Mouse (Mus musculus): ENCODE results near the gene Gm29797. TPM values are rescaled to one million over a fixed set of nuclear protein-coding genes. Genes with fewer than 3 reads are reported as not detected.

Gm29797 gene
- polyA plus RNA-seq, 1 experiment from 2014 or later = not detected

Other genes with a start within 250 kb of the Gm29797 start
- gene Zbtb46, start 197.6 kb upstream of the Gm29797 start, polyA plus RNA-seq (2016; fragmentation: Nextera tagmentation; extraction: Ambion mirVana) = 15.5 and 16.9 TPM in 2 replicates
- 0.12 TPM in 1 of 2 replicates, not detected in the other for gene Abhd16b, start 163.8 kb upstream of the Gm29797 start, polyA plus RNA-seq (2016; fragmentation: Nextera tagmentation; extraction: Ambion mirVana)
- 93.4 and 95.8 TPM in 2 replicates for gene Tpd52l2, start 159.9 kb upstream of the Gm29797 start, polyA plus RNA-seq (2016; fragmentation: Nextera tagmentation; extraction: Ambion mirVana)
- 43.6 and 45.0 TPM in 2 replicates for gene Dnajc5, start 136.5 kb upstream of the Gm29797 start, polyA plus RNA-seq (2016; fragmentation: Nextera tagmentation; extraction: Ambion mirVana)
- 30.7 and 32.7 TPM in 2 replicates for gene Uckl1, start 72.1 kb upstream of the Gm29797 start, polyA plus RNA-seq (2016; fragmentation: Nextera tagmentation; extraction: Ambion mirVana)
- 45.6 and 48.2 TPM in 2 replicates for gene Prpf6, start 65.2 kb upstream of the Gm29797 start, polyA plus RNA-seq (2016; fragmentation: Nextera tagmentation; extraction: Ambion mirVana)
- gene Zfp512b, start 64.2 kb upstream of the Gm29797 start, polyA plus RNA-seq (2016; fragmentation: Nextera tagmentation; extraction: Ambion mirVana) = 22.2 and 23.4 TPM in 2 replicates
- 2.8 and 3.0 TPM in 2 replicates for gene Samd10, start 57.8 kb upstream of the Gm29797 start, polyA plus RNA-seq (2016; fragmentation: Nextera tagmentation; extraction: Ambion mirVana)
- gene Sox18, start 14.6 kb downstream of the Gm29797 start, polyA plus RNA-seq (2016; fragmentation: Nextera tagmentation; extraction: Ambion mirVana) = 9.4 and 10.4 TPM in 2 replicates
- 4.6 and 4.7 TPM in 2 replicates for gene Tcea2, start 23.3 kb downstream of the Gm29797 start, polyA plus RNA-seq (2016; fragmentation: Nextera tagmentation; extraction: Ambion mirVana)
- 24.0 and 26.9 TPM in 2 replicates for gene Rgs19, start 36.9 kb downstream of the Gm29797 start, polyA plus RNA-seq (2016; fragmentation: Nextera tagmentation; extraction: Ambion mirVana)
- gene Lkaaear1, start 41.4 kb downstream of the Gm29797 start, polyA plus RNA-seq (2016; fragmentation: Nextera tagmentation; extraction: Ambion mirVana) = not detected in 2 replicates
- 0.89 and 0.94 TPM in 2 replicates for gene Oprl1, start 58.0 kb downstream of the Gm29797 start, polyA plus RNA-seq (2016; fragmentation: Nextera tagmentation; extraction: Ambion mirVana)
- gene Myt1, start 106.3 kb downstream of the Gm29797 start, polyA plus RNA-seq (2016; fragmentation: Nextera tagmentation; extraction: Ambion mirVana) = 0.07 TPM in 1 of 2 replicates, not detected in the other
- 18.2 TPM in 2 replicates for gene Pcmtd2, start 180.8 kb downstream of the Gm29797 start, polyA plus RNA-seq (2016; fragmentation: Nextera tagmentation; extraction: Ambion mirVana)
- gene Polr3k, start 207.3 kb downstream of the Gm29797 start, polyA plus RNA-seq (2016; fragmentation: Nextera tagmentation; extraction: Ambion mirVana) = 42.4 and 44.1 TPM in 2 replicates